Mouse (Mus musculus) Muller cell, postnatal 12 days (primary cell): ENCODE data around the gene Zfp36l2.

Experiments
- DNase-seq: peaks from one replicate; pipeline ENCODE4 v3.0.0-alpha.2; 2015; ENCODE audit errors: inconsistent ontology term

Zfp36l2 gene

GRCm38 (mm10) chr17:84177481-84177880, 10.3 kb downstream of the Zfp36l2 start:
- DNase-seq: no peak

- no peak for DNase-seq
Observed at GRCm38 (mm10) chr17:84176446-84176845, 11.3 kb downstream of the Zfp36l2 start.

- DNase-seq: no peak
Observed at GRCm38 (mm10) chr17:84175196-84175595, 12.6 kb downstream of the Zfp36l2 start.

GRCm38 (mm10) chr17:84167377-84167776, 20.4 kb downstream of the Zfp36l2 start:
- DNase-seq: no peak

GRCm38 (mm10) chr17:84166135-84166860, 21.4 kb downstream of the Zfp36l2 start:
- DNase-seq: no peak

- DNase-seq: no peak
Observed at GRCm38 (mm10) chr17:84165735-84166134, 22.0 kb downstream of the Zfp36l2 start.

GRCm38 (mm10) chr17:84164146-84164545, 23.6 kb downstream of the Zfp36l2 start:
- no peak for DNase-seq

GRCm38 (mm10) chr17:84163066-84163785, 24.5 kb downstream of the Zfp36l2 start:
- DNase-seq: no peak

- no peak for DNase-seq
Observed at GRCm38 (mm10) chr17:84162211-84162760, 25.5 kb downstream of the Zfp36l2 start.

- DNase-seq: no peak
Observed at GRCm38 (mm10) chr17:84161231-84161854, 26.4 kb downstream of the Zfp36l2 start.

- no peak for DNase-seq
Observed at GRCm38 (mm10) chr17:84158891-84159290, 28.9 kb downstream of the Zfp36l2 start.

GRCm38 (mm10) chr17:84158461-84158795, 29.3 kb downstream of the Zfp36l2 start:
- DNase-seq: no peak

- no peak for DNase-seq
Observed at GRCm38 (mm10) chr17:84157743-84158460, 29.8 kb downstream of the Zfp36l2 start.

- no peak for DNase-seq
Observed at GRCm38 (mm10) chr17:84156748-84157742, 30.7 kb downstream of the Zfp36l2 start.

- DNase-seq: no peak
Observed at GRCm38 (mm10) chr17:84156227-84156573, 31.5 kb downstream of the Zfp36l2 start.

GRCm38 (mm10) chr17:84155516-84156226, 32.1 kb downstream of the Zfp36l2 start:
- no peak for DNase-seq

- no peak for DNase-seq
Observed at GRCm38 (mm10) chr17:84155029-84155338, 32.8 kb downstream of the Zfp36l2 start.

GRCm38 (mm10) chr17:84154302-84155028, 33.3 kb downstream of the Zfp36l2 start:
- DNase-seq: no peak

- no peak for DNase-seq
Observed at GRCm38 (mm10) chr17:84152976-84153786, 34.6 kb downstream of the Zfp36l2 start.
